Comparison of ENCODE assay signal across 9 mouse cellular contexts in genomic region chr8:106507761-106508331, GRCm38 (mm10). TPM values are rescaled to one million over a fixed set of nuclear protein-coding genes. Genes with fewer than 3 reads are reported as not detected.
DNase-seq lines count a peak whose midpoint lies in the region; ATAC-seq lines count a peak whose summit lies in the region.
"Had no signal": no experiment of that assay in that cellular context is flagged by ENCODE, and none has a peak within 500 bp of the region (broad histone marks: within the 10 kb centered on the region; RNA-seq: fewer than 3 reads in every experiment).

No protein-coding gene starts in this region.

- no peaks in the 10 kb centered on the region for H3K36me3 ChIP-seq in forebrain, embryonic 11.5 days (ENCODE audit: control insufficient read depth, insufficient read depth, low read length)
- H3K36me3 ChIP-seq in intestine, embryonic 16.5 days (ENCODE audit: control insufficient read depth, insufficient read depth, low read length), result no peaks in the 10 kb centered on the region
- no peaks in the 10 kb centered on the region for H3K36me3 ChIP-seq in lung, embryonic 15.5 days

- H3K9ac ChIP-seq in forebrain, embryonic 11.5 days (ENCODE audit: low read length), result no peak overlapping the region
- peak overlapping the region; percentile 54 for H3K9ac ChIP-seq in intestine, embryonic 16.5 days (ENCODE audit: low read depth, low read length)
- H3K9ac ChIP-seq in lung, embryonic 15.5 days, result no peak overlapping the region

- peak overlapping the region; percentile 29 for H3K4me3 ChIP-seq in forebrain, embryonic 11.5 days (ENCODE audit: low read depth, low read length)
- peak overlapping the region; percentile 35 for H3K4me3 ChIP-seq in intestine, embryonic 16.5 days (ENCODE audit: low read length)
- peak overlapping the region; percentile 36 for H3K4me3 ChIP-seq in lung, embryonic 15.5 days

- H3K9me3 ChIP-seq in forebrain, embryonic 11.5 days (ENCODE audit: control insufficient read depth, low read length), result no peaks in the 10 kb centered on the region
- no peaks in the 10 kb centered on the region for H3K9me3 ChIP-seq in intestine, embryonic 16.5 days (ENCODE audit: control insufficient read depth, low read length)
- no peaks in the 10 kb centered on the region for H3K9me3 ChIP-seq in lung, embryonic 15.5 days

- peak; percentile 59; the same call in 1 of the 2 replicates for ATAC-seq in forebrain, embryonic 11.5 days (replicated peaks; ENCODE audit: low FRiP score)
- ATAC-seq in intestine, embryonic 16.5 days, result peak; percentile 63
- peak; percentile 79; the same call in 1 of the 2 replicates for ATAC-seq in lung, embryonic 15.5 days (ENCODE audit: borderline replicate concordance, extremely low read depth, low FRiP score, low TSS enrichment)

- no peak overlapping the region for H3K27ac ChIP-seq in forebrain, embryonic 11.5 days (ENCODE audit: low read depth, low read length)
- peak overlapping the region; percentile 77 for H3K27ac ChIP-seq in intestine, embryonic 16.5 days (ENCODE audit: low read length)
- peak overlapping the region; percentile 79 for H3K27ac ChIP-seq in lung, embryonic 15.5 days

- H3K27me3 ChIP-seq in forebrain, embryonic 11.5 days (ENCODE audit: control insufficient read depth, insufficient read depth, low read length), result peaks cover 46% of the 10 kb centered on the region
- H3K27me3 ChIP-seq in intestine, embryonic 16.5 days (replicated peaks; ENCODE audit: control insufficient read depth, insufficient read depth, low read length), result no peaks in the 10 kb centered on the region
- H3K27me3 ChIP-seq in lung, embryonic 15.5 days, result peaks cover 37% of the 10 kb centered on the region

- peaks cover 17% of the 10 kb centered on the region for H3K4me1 ChIP-seq in forebrain, embryonic 11.5 days (replicated peaks; ENCODE audit: control insufficient read depth, insufficient read depth, low read length)
- H3K4me1 ChIP-seq in intestine, embryonic 16.5 days (ENCODE audit: control insufficient read depth, insufficient read depth, low read length), result peaks cover 32% of the 10 kb centered on the region
- peaks cover 53% of the 10 kb centered on the region for H3K4me1 ChIP-seq in lung, embryonic 15.5 days

- DNase-seq in frontal cortex, postnatal 36 days (ENCODE audit: low spot score in 2 of 2), result peak; percentile 25 to 38
- no peak for DNase-seq in frontal cortex, postnatal 25 days (ENCODE audit: low spot score in 2 of 2)
- DNase-seq in ZHBTc4 (ENCODE audit: low read depth, low spot score), result peak; percentile 76
- peak; percentile 79 for DNase-seq in forebrain, embryonic 11.5 days (ENCODE audit: low spot score)
- DNase-seq in right cerebral cortex, adult 18-20 months, result peak; percentile 29
- DNase-seq in c-Kit-positive CD71-positive TER-119-positive erythroid progenitor cells, embryonic 14.5 days (ENCODE audit: low spot score), result no peak

- peak overlapping the region; percentile 63 for H3K4me2 ChIP-seq in forebrain, embryonic 11.5 days (ENCODE audit: low read depth, low read length, severe bottlenecking)
- peak overlapping the region; percentile 67 for H3K4me2 ChIP-seq in intestine, embryonic 16.5 days (ENCODE audit: low read depth, low read length)
- peak overlapping the region; percentile 84 for H3K4me2 ChIP-seq in lung, embryonic 15.5 days

- under 1% methylated on average over 30 of the region's 30 CpGs for WGBS in forebrain, embryonic 11.5 days
- 3% methylated on average over 30 of the region's 30 CpGs for WGBS in intestine, embryonic 16.5 days
- WGBS in lung, embryonic 15.5 days, result 1% methylated on average over 30 of the region's 30 CpGs

RNA-seq across cellular contexts. Expression of gene Cdh3, which starts 2.8 kb away (rescaled TPM):
- polyA plus RNA-seq in forebrain, embryonic 11.5 days (2014; fragmentation: Nextera tagmentation; extraction: Ambion mirVana), result 3.8 and 4.8 TPM in 2 replicates
- polyA plus RNA-seq in intestine, embryonic 16.5 days (2015; fragmentation: Nextera tagmentation; extraction: Ambion mirVana), result 11.5 and 12.5 TPM in 2 replicates
- 20.2 and 22.1 TPM in 2 replicates for polyA plus RNA-seq in lung, embryonic 15.5 days (2015; fragmentation: Nextera tagmentation; extraction: Ambion mirVana)

RNA-seq across cellular contexts. Expression of gene 6030452D12Rik, which starts 7.5 kb away (rescaled TPM):
- polyA plus RNA-seq in forebrain, embryonic 11.5 days (2014; fragmentation: Nextera tagmentation; extraction: Ambion mirVana), result not detected in 2 replicates
- not detected in 2 replicates for polyA plus RNA-seq in intestine, embryonic 16.5 days (2015; fragmentation: Nextera tagmentation; extraction: Ambion mirVana)
- polyA plus RNA-seq in lung, embryonic 15.5 days (2015; fragmentation: Nextera tagmentation; extraction: Ambion mirVana), result not detected in 2 replicates
- polyA plus RNA-seq: frontal cortex, adult 2 months had no signal

Comparison
In these comparisons a context has a peak if more than half of its experiments do, and no peak if none do; other contexts are left out.
1. DNase-seq: peak in frontal cortex, postnatal 36 days (2 of 2), ZHBTc4 (single experiment), forebrain, embryonic 11.5 days (single experiment) and right cerebral cortex, adult 18-20 months (single experiment); none in frontal cortex, postnatal 25 days (0 of 2) and c-Kit-positive CD71-positive TER-119-positive erythroid progenitor cells, embryonic 14.5 days (single experiment).
2. Peak in every context shown above with its lines, with median percentiles within 50 percentile points of each other: ATAC-seq, H3K4me2 ChIP-seq and H3K4me3 ChIP-seq.